Mouse (Mus musculus): ENCODE measurements around the gene Ubqln3.

The Ubqln3 gene

DNA sequence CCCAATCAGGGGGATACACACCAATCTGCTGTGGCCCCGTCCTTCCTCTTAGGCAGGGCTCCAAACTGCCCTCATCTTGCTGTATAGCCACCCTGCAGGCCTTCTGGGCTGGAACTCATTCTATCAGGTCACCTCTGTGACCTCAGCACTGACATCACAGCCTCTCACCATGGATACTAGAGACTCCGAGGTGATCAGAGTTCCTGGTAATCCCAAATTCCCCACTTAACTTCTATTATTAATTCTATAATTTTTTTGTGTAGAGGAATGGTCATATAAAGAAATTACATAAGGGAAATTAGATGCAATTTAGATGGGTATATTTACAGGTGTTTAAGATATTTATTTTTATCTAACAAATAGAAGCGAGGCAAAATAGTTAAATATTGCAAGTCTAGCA, at the start of gene Ubqln3:
Gene Ubqln3, minus strand, starts transcription at position 101 of the 400 bp plus-strand sequence.
- no peak for DNase-seq (ENCODE audit: low read depth)

DNA sequence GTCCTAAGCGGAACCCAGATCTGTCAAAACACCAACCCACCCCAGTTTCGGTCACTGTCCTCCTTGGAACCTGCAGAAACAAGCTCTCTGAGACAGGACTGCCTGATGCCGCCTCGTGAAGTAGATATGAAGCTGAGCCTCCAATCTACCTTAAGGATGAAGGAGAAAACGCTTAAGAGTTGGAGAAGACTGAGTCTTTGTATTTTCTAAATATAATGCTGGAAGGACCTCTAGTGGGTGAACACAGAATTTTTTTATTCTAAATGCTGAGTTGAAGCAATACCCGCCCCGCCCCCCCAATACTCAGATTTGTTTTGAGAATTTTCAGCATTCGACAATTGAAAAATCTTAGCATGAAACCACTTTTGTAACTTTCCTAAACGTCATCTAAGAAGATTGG, 48.2 kb upstream of the Ubqln3 start:
- no peak for DNase-seq (ENCODE audit: low read depth)

DNA sequence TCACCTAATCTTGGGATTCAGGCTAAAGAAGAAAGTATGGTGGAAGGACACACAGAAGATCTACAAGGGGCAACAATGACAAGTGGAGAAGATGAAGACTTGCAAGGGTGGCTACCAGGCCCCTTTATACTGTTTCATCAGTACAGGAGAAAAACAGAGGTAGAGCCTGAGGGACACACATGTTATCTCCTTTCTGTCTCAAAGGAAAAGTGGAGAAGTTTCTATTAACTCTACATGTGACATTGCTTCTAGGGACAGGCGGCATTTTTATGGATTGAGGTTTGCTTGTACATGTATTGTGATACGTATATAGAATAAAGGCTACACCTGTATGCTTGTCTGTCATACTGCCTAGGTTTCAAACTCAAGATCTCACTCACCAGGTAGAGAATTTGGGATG, 40.2 kb upstream of the Ubqln3 start, which contains the start of gene Olfr648:
Gene Olfr648, minus strand, starts transcription at position 101 of the 400 bp plus-strand sequence.
- no peak for DNase-seq (ENCODE audit: low read depth)

DNA sequence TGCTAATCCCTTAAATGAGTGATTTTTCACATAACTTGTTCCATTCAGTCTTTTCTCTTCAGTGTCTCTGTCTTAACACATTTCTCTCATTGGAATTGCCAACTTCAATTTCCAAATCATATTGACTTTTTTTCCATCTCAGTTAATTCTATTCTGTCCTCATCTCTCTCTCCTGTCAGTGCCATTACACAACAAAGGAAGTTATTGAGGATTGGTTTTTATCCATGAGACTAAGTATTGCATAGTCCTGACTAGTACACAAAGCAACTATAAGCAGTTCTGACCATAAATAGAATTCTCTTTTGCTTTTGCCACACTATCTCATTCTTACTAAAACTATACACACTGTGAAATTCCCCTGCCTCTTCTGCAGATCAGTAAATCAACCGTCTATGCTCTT, 36.0 kb upstream of the Ubqln3 start:
- no peak for DNase-seq (ENCODE audit: low read depth)

DNA sequence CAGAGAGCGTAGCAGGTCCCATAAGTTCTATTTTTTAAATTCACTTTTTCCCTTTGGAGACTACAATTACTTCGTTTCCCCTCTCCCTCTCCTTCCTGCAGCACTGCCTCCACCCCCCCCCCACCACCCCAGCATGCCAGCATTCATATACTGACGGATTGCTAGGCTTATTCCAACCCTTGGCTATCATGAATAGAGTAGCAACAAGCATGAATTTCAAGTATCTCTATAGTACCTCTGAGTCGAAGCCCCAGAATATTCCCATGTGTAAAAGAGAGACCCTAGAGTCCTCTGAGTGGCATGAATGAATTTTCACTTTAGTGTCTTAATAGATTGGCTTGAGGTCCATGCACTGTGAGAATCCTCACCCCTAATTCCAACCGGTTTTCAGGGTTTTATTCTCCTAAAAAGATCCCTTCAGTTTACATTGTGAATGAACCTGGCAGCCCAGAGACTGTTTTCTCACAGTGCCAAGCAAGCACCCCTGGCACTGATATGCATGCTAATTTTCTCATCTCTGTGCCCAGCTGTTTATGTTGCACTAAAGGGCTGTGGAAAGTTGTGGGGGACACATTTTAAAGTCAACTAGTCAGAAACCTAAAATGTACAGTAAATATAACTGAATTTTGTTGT, 35.5 kb upstream of the Ubqln3 start:
- DNase-seq (ENCODE audit: low read depth) = no peak

DNA sequence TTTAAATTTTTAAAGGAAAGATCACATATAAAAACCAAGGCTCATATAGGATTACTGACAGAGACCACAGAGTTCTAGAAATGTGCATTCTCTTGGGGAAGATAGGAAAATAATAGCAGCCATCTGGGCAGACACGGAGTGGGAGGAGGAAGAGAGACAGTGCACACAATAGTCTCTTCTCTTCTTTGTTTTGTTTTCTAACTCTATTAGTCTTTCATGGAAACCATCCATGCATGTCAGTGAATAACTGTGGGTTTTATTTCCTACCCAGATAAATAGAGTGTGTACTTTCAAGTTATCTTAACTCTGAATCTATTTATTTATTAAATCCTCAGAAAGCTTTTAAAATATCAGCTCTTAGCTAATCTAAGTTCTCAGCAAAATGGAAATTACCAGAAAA, 32.0 kb upstream of the Ubqln3 start:
- DNase-seq (ENCODE audit: low read depth) = no peak

DNA sequence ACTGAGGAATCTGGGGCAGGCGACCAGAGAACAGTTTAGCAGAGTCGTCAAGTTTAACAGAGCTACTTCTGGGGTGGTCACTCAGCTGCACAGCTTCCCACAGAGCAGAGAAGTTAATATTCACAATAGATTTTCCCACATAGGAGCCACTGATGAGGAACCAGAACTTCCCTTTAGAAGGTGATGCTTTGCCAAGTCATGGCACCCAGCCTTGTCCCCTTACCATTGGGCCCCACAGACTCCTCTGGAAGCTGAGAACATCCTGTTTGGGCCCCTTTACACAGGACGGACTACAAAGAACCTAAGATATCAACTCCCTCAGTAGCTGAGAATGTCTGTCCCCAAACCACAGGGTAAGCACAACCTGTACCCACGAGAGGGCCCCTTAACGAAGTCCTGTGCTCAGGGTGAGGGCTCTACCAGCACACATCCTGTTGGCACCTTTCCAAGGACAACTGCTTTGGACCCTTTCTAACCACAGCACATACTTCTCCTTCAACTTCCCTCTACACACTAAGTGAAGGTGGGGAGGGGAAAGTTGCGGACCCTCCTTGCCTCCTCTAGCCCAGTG, 26.6 kb upstream of the Ubqln3 start:
- no peak for DNase-seq (ENCODE audit: low read depth)

DNA sequence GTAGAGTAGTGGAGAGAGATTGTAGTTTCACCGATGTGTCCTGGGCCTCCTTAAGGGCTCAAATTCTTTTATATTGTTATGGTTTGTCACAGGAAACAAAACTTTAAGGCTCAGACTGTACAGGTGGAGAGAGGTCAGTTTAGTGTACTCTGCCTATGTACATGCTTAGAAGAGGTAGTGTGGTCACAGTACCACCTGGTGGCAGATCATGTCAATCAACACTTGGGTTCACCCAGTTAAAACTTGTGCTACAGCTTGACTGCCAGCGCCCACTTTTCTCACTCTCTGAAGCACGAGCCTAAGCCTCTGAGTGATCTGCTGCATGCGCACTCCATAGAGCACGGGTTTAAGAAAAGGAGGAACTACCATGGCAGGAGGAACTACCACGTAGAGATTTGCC, 24.0 kb upstream of the Ubqln3 start:
- DNase-seq (ENCODE audit: low read depth) = no peak

DNA sequence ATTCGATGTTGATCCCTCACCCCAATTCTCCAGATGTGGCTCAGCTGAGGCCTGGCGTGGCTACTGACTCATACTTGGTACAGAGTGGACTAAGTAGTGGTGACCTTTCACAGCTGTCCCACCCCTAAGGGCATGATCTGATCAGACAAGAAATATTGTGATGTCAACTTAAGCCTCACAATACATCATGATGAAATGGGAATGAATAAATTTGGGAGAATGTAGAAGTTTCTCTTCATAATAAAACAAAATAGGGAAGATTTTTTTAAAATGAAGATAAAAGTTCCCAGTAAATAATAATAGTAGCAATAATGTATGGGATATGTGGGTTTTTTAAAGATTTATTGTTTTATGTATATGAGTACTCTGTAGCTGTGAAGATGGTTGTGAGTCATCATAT, 7.4 kb upstream of the Ubqln3 start, which contains the start of gene Ubqlnl:
Gene Ubqlnl, minus strand, starts transcription at position 101 of the 400 bp plus-strand sequence.
- no peak for DNase-seq (ENCODE audit: low read depth)

DNA sequence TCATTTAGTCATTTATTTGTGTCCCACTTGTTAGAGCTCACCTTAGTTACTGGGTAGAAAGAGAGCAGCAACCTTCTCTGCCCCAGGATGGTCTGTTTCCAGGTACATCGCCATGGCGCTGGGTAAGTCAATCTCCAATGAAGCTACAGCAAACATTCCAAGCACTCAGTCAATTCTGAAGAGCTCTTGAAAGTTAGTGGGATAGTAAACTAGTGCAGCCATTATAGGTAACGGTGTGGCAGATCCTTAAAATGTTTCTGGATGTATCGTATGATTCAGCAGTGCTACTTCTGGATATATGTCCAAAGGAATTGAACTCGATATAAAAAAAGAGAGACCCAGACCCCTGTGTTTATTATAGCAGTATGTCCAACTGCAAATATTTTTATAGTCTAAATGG, 5.8 kb downstream of the Ubqln3 start, which contains the start of gene Olfr643:
Gene Olfr643, minus strand, starts transcription at position 101 of the 400 bp plus-strand sequence.
- no peak for DNase-seq (ENCODE audit: low read depth)

DNA sequence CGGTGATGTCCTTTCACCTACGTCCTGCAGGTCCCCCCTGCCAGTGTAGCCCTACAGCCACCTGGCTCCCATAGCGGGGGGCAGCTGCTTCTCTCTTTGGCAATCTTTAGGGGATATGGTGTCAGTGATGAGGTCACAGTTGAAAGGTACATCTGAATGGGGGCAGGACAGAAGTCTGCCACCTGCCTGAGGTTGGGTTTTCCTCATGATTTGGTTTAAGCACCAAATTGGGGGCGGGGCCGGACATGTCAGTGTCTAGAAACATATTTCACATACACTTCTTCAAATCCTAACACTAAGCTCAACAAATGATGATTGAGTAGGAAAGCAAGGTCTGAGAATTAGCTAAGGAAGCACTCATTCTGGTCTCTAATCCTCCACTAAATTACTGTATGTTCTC, 13.4 kb downstream of the Ubqln3 start, which contains the start of gene Ubqln5:
Gene Ubqln5, minus strand, starts transcription at position 101 of the 400 bp plus-strand sequence.
- no peak for DNase-seq (ENCODE audit: low read depth)

DNA sequence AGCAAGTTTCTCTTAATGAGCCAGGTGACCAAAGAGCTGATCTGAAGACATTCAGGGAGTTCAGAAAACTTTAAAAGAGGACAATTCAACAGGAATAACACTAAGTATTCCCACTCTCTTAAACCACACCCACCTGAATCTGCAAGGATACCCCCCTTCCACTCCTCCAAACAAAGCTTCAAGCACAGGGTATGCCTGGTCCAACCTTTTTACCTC, 38.4 kb downstream of the Ubqln3 start, which contains the start of gene Olfr646:
Gene Olfr646, plus strand, starts transcription at position 117 of the 216 bp plus-strand sequence.
- no peak for DNase-seq (ENCODE audit: low read depth)

DNA sequence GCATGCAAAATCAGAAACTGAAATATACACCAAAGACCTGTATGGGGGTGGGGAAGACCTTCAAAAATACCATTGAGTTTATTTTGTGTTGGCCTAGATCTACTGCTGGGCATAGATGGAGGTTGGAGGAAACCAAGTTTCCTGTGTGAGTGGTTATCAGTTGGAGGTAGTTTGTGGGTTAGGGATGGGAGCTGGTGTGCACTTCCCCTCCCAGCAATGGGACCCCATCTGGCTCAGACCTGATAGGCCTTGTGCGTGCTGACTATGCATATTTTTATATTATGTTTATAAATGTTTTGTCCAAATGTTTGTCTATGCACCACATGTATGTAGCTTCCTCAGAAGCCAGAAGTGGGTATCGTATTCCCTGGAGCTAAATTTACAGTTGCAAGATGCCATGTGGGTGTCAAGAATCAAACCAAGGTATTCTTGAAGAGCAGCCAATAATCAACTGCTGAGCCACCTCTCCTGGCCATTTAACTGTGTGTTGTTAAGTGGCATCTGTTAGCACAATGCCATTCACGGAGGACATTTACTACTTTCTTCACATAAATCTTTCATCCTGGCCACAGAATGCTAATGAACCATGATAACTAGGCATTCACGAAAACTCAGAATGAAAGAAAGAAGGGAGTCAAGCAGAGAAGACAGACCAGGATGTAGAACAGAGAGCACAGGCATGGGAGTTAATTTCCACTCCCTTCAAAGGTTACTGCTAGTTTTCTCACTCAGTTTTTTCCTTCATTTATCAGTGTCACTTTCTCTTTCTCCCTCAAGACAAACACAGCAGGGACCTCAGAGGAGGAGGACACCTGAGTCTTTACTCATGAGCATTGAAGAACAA, 38.9 kb downstream of the Ubqln3 start:
- no peak for DNase-seq (ENCODE audit: low read depth)

Measured in fibroblast of lung, adult 2 months (primary cell).